Mouse (Mus musculus) lung, adult 18-20 months (tissue): ENCODE measurements around the gene L3mbtl4.
"Not testable (repeated sequence)": the region's sequence is repeated elsewhere in the genome, so short reads cannot be mapped to it uniquely, and the experiment has no call there.

ENCODE experiments used
- DNase-seq, 2 experiments: peaks; one replicate each; pipeline ENCODE4 v3.0.0; 2022; ENCODE audit warnings: mixed read lengths in 2 of 2

L3mbtl4 gene

DNA sequence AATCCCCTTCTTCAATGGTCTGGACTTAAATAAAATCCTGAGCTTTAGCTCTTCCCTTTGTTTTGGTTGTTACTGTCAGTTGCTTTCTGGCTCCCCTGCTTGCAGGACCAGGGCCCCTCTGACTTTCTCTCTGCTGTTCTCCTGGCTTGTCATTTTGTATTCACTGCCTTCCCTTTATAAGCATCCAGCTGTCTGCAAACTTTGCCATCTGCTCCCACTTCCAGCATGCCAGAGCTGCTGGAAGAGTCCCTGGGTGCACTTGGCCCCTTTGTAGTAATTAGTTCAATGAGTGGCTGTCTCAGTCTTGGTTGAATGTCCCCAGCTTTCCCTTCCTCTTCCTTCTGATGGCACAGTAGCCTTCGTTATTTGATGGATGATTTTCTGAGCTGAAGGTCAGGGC, 132.4 kb downstream of the L3mbtl4 start:
- no peak for DNase-seq

DNA sequence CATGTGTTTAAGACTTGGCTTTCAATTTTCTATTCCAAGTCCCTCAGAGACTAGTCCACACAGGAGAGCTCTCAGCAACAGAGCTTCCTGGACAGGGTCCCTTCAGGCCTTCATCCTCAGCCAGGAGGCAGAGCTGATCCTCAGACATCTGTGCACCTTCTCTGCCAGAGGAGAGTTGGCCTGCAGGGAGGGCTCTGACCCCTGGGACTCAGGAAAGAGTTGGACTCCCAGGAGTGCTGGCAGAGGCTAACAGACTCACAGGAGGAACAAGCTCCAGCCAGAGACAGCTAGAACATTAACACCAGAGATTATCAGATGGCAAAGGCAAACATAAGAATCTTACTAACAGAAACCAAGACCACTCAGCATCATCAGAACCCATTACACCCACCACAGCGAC, 133.5 kb downstream of the L3mbtl4 start:
- not testable (repeated sequence) for DNase-seq

DNA sequence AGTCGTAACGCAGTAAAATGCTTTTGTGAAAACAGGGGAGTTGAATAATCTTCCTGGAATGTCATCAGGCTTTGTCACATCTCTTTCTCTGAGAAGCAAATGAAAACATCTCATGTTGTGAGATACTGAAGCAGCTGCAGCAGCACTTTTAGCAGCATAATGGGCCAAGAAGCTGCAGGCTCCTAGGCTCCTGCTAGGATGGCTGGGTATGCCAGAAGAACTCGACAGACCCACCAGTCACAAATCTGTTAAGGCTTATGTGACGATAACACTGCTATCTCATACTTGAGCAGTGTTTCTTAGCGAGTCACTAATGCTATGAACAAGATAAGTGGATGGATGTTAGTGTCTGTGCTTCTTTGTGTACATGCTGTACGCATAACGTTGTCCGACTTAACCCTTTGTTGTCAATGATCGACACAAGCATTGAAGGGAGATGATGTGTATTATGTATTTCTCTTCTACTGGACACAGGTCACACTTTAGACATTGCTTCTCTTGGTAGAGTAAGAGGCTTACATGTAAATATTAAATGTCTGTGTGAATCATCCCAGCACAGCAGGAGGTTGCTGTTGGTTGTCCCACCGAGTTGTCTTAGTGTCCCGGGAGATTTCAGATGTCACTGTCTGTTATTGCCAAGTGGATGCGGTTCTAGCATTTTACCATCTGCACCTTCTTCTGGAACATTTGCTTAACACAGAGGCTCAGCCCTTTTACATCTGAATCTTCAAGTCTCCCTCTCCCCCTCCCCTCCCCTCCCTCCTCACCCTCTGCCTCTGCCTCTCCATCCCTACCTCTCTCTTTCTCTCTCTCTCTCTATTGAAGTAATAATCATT, 149.3 kb downstream of the L3mbtl4 start:
- DNase-seq: no peak

DNA sequence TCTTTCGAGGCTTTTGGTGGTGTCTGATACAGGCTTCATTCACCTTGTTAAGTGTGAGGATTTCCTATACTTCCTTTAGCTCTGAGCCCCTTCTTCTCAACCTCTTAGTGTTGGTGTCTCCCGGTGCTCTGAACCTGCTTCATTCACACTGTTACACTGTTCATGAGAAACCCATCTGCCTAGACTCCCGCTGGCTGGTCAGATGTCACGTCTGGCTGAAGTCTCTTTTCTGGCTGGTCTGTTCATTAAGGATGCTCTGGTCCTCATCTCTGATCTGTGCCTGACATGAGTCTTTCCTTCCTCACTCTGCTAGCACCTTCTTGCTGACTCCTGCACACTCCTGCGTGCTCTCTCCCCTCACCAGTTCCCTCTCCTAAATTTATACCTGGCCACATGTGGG, 160.0 kb downstream of the L3mbtl4 start:
- DNase-seq: no peak

DNA sequence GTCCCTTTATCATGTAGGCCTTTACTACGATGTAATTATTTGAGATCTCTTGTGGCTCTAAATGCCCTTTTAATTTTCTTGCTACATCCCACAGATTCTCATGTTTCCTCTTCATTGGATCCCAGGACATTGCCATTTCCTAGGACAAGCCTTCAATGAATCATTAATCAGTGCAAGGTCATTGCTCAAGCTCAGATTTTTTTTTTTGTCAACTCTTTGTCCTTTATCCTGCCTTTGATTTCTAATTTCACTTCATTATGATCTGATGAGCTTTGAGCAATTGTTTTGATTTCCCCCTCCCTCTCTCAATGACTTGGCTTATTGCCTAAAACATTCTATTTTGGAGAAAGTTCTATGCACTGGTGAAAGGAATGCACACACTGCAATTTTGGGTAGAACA, 177.3 kb downstream of the L3mbtl4 start:
- no peak for DNase-seq

DNA sequence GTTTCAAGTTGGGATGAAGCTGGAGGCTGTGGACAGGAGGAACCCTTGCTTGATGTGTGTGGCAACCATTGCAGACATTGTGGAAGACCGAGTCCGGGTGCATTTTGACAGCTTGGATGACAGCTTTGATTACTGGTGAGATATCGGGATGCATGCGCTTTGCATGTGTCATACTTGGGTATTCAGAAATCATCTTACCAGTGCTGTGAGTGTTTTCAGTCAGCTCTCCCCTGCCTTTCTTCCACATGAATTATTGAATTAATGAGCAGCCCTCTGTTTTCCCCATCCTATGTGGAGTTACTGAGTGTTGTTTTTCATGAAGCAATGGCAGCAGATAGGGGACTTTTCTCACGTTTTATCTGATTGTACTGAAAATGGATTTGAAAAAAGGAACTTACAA, 187.9 kb downstream of the L3mbtl4 start:
- no peak for DNase-seq

DNA sequence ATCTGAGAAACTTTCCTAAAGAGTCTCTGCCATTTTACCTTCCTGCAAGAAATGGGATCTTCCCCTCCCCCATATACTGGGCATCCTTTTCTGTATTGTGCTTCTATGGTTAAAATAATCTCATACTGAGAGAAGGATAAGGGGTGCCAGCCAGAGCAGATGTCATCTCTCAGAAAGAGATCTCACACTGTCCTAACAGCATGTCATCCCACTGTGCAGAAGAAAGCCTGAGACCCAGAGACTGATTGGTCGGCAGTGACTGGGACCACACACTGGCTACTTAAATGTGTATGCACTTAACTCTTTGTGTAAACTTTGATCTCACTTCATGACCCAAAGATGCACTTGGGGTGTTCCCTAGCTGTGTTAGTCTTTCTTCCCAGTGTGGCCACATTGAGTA, 193.7 kb downstream of the L3mbtl4 start:
- no peak for DNase-seq

DNA sequence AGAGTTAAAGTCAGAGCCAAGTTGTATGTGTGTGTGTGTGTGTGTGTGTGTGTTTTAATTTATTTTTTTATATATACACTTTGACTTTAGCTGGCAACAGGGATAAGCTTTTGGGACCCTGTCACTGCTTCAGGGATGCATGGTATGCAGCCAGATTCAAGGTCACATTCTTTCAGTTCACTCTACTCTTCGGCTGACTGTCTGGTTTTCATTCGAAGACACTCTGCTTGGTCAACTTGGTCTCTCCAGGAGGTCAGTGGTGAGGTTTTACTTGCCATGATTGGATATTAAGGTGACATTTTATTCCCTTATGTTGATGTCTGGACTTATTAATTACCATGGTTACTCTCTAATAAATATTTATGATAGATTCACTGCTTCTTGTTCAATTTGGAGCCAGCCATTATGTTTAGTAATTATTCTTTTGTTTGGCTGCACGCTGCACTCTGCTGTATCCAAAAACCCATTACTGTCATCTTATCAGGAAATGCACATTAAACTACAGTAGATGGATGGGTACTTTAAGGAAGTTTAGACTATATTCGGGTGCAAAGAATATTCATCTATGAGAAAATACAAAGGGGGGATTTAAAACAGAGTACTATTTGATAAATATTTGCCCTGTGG, 216.6 kb downstream of the L3mbtl4 start:
- DNase-seq: no peak

DNA sequence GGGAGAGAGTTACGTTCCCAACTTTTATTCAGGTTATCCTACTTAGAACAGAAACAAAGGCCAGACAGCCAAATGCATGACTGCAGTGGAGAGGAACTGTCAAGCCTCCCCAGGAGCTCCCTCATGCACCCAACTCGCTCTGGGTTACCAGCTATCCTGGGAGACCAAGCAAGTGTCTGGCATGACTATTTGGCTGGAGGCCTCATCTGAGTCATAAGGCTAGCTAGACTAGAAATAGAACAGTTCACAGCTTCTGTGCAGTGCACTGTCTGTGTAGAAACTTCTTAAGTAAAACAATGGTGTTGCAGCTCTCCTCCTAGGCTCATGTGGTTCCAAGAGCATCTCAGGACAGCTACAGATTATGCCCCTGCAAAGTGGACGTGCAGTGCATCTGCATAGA, 218.6 kb downstream of the L3mbtl4 start:
- no peak for DNase-seq

DNA sequence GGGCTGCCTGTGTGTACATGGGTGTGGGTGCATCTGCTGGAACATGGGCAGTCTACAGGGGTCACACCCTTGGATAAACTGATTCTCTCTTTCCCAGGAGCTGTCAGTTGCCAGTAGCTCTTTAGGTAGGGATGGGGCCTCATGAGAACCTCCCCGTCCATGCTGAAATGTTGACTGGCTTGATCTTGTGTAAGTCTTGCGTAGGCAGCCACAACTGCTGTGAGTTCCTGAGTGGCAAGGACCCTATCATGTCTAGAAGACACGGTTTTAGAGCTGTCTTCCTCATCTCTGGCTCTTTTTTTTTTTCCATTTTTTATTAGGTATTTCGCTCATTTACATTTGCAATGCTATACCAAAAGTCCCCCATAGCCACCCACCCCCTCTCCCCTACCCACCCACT, 229.4 kb downstream of the L3mbtl4 start:
- not testable (repeated sequence) for DNase-seq

DNA sequence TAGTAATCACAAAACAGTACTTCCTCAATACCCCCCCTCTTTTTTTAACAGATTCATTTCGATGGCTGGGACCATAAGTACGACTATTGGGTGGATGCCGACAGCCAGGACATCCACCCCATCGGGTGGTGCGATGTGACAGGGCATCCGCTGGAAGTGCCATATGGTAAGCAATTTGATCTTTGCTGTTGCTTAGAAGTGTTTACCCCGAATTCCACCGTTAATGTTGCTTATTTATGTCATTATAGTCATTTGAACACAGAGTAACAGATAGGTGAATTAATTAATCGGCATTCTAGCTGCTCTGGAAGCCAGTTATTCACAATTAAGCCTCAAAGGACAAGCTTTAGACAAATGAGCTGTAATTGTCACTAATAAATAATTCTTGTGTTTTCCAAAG, 286.1 kb downstream of the L3mbtl4 start:
- DNase-seq: no peak

DNA sequence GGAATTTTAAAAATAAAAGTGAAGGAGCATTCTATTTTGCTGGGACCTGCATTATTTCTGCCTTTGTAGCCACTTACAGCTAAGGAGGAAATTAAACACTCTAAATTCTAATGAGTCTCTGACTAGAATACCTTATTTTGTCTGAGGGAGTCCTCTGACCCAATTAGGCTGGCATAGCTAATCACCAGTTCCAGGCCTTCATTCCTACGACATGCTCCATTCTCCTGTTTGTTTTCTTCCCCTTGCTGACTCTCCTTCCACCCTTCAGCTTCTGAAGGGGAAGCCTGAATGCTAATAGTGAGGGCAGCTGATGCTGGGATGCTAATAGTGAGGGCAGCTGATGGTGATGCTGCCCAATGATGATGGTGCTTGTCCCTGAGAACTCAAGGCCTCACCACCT, 286.7 kb downstream of the L3mbtl4 start:
- no peak for DNase-seq

DNA sequence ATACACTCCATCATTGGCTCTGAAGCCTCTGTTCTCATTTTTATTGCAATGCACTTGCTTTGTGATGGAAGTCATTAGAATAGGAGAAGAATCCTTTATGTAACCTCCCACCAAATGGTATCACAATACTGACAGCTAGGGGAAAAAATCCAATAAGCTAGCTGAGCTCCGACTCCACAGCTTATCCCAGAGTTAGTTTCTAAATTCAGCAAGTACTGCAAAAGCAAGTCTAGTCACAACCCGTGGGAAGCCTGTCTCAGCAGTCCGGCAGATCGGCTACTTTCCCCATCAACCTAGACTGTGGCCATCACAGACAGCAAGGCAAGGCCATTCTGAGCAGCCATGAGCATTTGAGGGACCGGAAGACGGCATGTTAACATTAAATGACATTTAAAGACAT, 298.2 kb downstream of the L3mbtl4 start:
- DNase-seq: no peak

DNA sequence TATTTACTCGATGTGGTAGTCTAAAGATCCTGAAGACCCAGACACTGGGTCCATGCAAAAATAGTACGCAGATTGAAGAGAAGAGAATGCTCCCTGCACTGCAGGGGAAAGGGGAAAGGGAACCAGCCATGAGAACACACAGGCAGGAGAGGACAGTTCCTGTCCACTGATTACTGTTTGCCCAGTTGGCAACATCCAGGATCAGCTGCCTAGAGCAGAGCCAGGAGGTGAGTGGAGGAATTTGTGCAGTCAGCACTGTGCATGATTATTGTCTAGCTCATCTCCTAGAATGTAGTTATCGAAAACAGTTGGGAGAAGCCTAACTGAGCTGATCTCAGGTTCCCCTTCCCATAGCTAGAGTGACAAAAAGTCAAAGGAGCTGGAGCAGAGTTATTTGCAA, 311.6 kb downstream of the L3mbtl4 start:
- DNase-seq: no peak

DNA sequence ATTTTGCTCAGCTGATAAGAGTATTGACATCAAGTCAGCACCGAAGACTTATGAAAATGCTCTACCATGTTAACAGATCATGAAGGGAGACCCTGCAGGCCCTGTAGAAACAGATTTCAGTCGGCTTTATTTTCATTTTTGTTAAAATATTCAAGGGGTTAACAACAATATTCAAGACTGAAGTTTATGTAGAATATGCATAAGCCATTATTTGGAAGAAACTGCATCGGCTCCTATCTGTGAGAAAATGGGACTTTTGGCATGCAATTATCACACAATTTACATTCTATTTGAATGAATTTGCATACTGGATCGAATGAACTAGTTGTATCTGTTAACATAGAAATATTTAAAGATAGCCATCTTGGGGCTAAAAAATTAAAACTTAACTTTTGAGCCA, 318.0 kb downstream of the L3mbtl4 start:
- no peak for DNase-seq

DNA sequence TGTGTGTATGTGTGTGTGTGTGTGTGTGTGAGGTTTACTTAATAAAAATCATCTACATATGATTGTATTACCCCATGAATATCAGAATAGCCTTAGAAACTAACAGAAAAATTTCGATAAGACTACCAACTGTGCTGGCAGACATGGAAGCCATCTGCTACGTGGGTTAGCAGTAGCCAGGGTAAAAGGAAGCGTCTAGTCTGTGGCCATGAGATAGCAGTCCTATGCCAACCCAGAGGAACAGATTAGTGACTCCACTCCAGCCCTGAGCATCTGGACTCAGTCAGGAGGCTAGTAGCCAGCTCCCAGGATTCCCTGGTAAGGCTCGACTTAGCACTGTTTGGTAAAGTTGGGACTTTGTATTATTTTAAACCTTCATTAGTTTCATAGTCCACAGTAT, 329.1 kb downstream of the L3mbtl4 start:
- DNase-seq: no peak

DNA sequence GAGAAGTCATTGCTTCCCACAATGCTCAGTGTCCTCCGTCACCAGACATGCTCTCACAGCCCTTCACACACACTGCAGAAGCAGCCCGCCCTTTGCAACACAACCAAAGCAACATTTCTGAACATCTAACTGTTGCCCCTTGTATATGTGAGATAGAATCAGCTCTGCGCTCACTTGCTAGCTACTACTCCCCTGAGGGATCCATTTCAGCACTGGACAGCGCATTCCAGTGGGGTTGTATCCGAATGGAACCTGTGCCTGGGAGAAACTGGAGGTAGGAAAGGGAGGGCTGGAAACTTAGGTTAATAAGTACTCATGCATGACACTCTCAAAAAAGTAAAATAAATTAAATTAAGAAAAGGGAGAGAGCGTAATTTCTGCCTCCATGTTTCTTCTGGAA, 334.1 kb downstream of the L3mbtl4 start:
- DNase-seq: no peak

DNA sequence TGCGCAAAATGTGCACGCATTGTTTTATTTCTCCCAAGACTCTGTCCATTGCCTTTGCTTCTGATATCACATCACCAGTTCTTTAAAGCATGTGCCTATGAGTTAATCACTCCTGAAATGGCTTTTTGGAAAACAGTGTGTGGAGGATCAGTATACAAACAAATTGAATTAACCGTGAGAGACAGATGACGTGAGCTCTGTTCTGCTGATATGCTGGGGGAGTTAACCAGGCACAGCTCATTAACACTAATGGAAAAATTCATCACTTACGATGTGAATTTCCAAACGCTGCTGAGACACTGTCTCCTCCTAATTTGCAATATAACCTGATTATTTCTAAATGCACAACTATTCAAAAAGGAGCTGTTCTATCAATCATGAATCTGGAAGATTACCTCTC, 337.6 kb downstream of the L3mbtl4 start:
- no peak for DNase-seq

DNA sequence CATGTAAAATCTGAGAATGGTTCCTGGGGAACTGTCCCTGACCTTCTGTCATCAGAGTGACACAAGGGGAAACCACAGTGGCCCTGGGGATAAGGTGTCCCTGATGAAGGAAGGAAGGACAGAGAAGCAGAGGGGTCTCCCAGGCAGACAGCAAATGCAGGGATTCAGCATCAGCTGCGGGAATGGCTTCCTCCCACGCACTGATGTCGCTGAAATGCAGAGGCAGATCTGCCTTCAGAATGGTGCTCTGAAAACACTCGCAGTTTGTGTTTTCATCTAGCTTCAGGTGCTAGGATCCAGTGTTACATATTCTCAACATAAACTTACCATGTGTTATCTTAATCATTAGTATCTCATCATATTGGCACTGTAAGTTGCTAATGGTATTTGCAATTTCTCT, 351.7 kb downstream of the L3mbtl4 start:
- no peak for DNase-seq

DNA sequence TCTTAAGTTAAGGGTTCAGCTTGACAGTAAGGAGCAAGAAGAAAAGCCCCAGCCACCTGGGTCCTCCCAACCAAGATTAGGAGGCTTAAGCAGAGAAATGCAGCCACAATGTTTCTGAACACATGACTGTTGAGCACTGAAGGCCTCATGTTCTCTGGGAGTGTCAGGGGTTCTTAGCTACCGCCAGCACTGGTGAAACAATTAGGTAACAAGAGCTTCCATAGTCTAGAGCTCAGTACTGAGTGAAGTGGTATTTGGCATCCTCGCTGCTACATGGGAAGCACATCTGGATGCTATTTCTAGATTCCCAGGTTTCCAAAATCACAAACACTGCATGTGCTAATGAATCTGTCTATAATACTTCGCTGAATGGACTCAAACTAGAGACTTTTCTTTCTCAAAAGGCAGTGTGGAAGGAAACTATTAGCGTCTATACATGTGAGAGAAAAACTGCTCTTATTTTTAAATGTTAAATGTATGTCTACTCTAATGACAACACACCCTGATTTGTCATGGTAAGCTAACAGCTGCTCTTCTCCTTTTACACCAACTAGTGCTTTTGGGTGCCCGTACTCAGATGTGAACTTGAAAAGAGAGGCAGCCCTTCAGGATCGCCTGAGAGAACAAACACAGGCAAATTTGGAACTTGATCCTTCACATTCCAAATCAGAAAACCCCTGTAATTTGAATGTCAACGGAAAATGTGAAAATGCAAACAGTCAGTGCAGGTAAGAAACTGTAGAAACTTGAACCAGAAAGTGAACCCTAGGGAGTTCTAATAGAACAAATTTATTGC, 356.2 kb downstream of the L3mbtl4 start:
- DNase-seq: no peak

DNA sequence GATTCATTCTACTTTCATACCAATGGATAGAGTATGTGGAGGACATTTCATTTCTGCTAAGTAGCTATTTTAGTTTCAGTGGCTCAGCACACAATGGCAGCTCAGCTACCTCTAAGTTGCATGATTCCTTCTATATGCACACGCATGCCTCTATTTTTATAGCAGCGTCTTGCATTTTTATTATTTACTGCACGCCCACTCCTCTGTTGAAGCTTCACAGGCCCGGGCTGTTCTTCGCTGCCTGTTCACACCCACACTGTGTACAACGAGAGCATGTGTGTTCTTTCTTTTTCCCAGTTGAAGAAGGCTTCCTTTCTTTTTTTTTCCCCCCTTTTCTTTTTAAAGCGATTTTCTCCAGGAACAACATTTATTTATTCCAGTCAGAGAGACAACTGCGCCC, 357.8 kb downstream of the L3mbtl4 start:
- no peak for DNase-seq

DNA sequence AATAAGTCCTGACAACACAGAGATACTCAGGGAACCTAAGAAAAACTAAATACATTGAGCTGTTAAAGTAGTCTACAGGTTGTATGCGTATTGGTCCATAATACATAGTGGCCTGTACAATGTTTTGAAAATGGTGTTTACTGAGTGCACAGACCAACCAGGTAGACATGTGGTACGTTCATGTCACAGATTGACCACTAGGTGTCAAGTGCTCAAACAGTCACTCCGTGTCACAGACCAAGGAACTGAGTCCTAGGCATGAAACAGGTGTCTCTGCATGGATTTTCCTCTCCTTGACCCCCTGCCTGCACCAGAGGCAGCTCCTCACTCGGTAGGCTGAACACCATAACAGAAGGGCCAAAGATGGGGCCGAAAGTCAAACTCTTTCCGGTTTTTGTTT, 366.6 kb downstream of the L3mbtl4 start:
- no peak for DNase-seq

DNA sequence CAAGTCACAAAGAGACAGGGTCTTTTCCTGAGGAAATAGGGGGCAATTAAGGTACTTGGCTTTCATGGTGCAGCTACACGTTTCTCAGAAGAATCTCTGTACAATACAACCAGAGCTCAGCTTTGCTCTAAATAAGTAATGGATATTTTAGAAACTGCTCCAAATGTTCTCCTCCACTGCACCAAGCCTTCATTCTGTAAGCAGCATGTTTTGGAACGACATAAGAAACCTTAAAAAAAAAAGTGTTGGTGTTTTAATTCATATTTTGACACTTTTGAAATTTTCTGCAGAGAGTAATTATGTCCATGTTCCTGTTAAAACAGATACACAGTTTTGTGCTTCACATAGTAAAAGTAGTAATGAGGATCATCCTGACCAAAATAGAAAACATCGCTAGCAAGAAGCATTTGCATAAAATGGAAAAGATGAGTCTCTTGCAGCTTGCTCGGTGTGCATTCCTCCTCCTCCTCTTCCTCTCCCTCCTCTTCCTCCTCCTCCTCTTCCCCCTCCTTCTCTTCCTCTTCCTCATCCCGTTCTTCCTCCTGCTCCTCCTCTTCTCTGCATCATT, 369.0 kb downstream of the L3mbtl4 start:
- no peak for DNase-seq

DNA sequence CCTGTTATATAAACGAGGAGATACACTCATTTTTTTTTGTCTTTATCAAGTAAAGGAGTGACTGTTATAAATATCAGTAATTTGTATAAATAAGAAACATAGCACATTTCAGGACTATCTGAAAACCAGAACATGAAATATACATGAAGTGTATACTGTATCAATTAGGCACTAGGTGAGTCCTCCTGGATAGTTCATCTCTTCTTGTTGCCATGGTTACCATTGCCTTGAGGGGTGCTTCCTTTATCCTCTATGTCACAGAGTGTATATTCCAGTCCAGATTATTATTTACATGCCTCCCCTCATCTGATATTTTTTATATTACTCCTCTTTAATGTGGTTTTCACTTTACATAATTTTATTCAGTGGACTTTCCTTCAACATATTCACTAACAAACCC, 392.9 kb downstream of the L3mbtl4 start:
- no peak for DNase-seq
